Mouse (Mus musculus) kidney, adult 2 months (tissue): Measurements from ENCODE around the gene Xpo4. TPM values are rescaled to one million over a fixed set of nuclear protein-coding genes. Genes with fewer than 3 reads are reported as not detected.

Source experiments
- DNase-seq: peaks from one replicate; pipeline ENCODE4 v3.0.0; 2021
- H3K27ac ChIP-seq: fragments of 200-500 bp; 2 replicates; pipeline ENCODE4 v1.5.1; 2012; ENCODE audit warnings: low read depth, low read length, control low read depth, inconsistent platforms; ENCODE audit not compliant: insufficient read depth
- H3K27me3 ChIP-seq: fragments of 200-500 bp; replicated peaks from 2 replicates; pipeline ENCODE4 v1.6.1; 2012; ENCODE audit warnings: mild to moderate bottlenecking, moderate library complexity, low read length, inconsistent platforms; ENCODE audit not compliant: control insufficient read depth, insufficient read depth
- H3K36me3 ChIP-seq: fragments of 200-500 bp; 2 replicates; pipeline ENCODE4 v1.6.1; 2012; ENCODE audit warnings: mild to moderate bottlenecking, moderate library complexity, low read length, inconsistent platforms; ENCODE audit not compliant: control insufficient read depth, insufficient read depth
- H3K4me1 ChIP-seq: fragments of 200-500 bp; 2 replicates; pipeline ENCODE4 v1.6.1; 2011; ENCODE audit warnings: low read length; ENCODE audit not compliant: control insufficient read depth, insufficient read depth
- H3K4me3 ChIP-seq: fragments of 200-500 bp; 2 replicates; pipeline ENCODE4 v1.5.1; 2011; ENCODE audit warnings: mild to moderate bottlenecking, low read depth, low read length, control low read depth; ENCODE audit not compliant: insufficient read depth
- CTCF ChIP-seq: fragments of 200-500 bp; conservative IDR thresholded peaks from 2 replicates; pipeline ENCODE4 v1.5.1; 2011; ENCODE audit warnings: low read depth, mild to moderate bottlenecking, control low read depth, low read length, moderate library complexity, mixed read lengths; ENCODE audit not compliant: insufficient read depth, insufficient read length
- POLR2A ChIP-seq: fragments of 200-500 bp; IDR thresholded peaks from one replicate; pipeline ENCODE4 v1.6.1; 2011; ENCODE audit warnings: low read depth, low read length, control low read depth
- WGBS: fragments of 180-500 bp; shearing (Covaris S2); methylation state at CpG from one replicate; pipeline ENCODE4 v1.1.7; 2018; 5-methylcytosine and 5-hydroxymethylcytosine counted together
- polyA plus RNA-seq: library from polyadenylated mRNA; depleted of rRNA; stranded (reverse); fragments of >200 nt; gene quantifications from 2 replicates; pipeline ENCODE4 v1.2.3, GENCODE M21; 2012

Xpo4 gene
- polyA plus RNA-seq, 1 experiment = 3.4 TPM

GRCm38 (mm10) chr14:57684579-57684978 is 19.3 kb upstream of the Xpo4 start:
- Histone ChIP-seq H3K4me1 (no peaks in the 10 kb centered on the region), H3K36me3 (no peaks in the 10 kb centered on the region), H3K4me3 (no peak overlapping the region), H3K27me3 (no peaks in the 10 kb centered on the region), H3K27ac (no peak overlapping the region)
- TF ChIP-seq CTCF (peak; percentile 72), POLR2A (no peak)
- WGBS = 11% methylated on average over 1 of the region's 1 CpGs
- peak; percentile 74 for DNase-seq

GRCm38 (mm10) chr14:57682751-57683150 is 17.5 kb upstream of the Xpo4 start:
- H3K4me3 ChIP-seq = no peak overlapping the region
- H3K27ac ChIP-seq = no peak overlapping the region
- peak; percentile 58 for DNase-seq
- WGBS = 62% methylated on average over 4 of the region's 4 CpGs
- H3K4me1 ChIP-seq = no peaks in the 10 kb centered on the region
- TF ChIP-seq POLR2A (no peak), CTCF (no peak)
- H3K36me3 ChIP-seq = no peaks in the 10 kb centered on the region
- H3K27me3 ChIP-seq = no peaks in the 10 kb centered on the region

- peak; percentile 89 for DNase-seq
- H3K4me1 ChIP-seq = no peaks in the 10 kb centered on the region
- H3K4me3 ChIP-seq = no peak overlapping the region
- no peaks in the 10 kb centered on the region for H3K27me3 ChIP-seq
- H3K36me3 ChIP-seq = no peaks in the 10 kb centered on the region
- no peak overlapping the region for H3K27ac ChIP-seq
- WGBS = 36% methylated on average over 5 of the region's 5 CpGs
- peak; percentile 80 for TF ChIP-seq CTCF
- no peak for TF ChIP-seq POLR2A
These were observed 14.8 kb upstream of the Xpo4 start for GRCm38 (mm10) chr14:57679958-57680535.

- no peak for DNase-seq
- Histone ChIP-seq H3K36me3 (no peaks in the 10 kb centered on the region), H3K4me3 (no peak overlapping the region), H3K4me1 (no peaks in the 10 kb centered on the region), H3K27ac (no peak overlapping the region), H3K27me3 (no peaks in the 10 kb centered on the region)
- WGBS = 32% methylated on average over 1 of the region's 1 CpGs
- TF ChIP-seq POLR2A (no peak), CTCF (no peak)
These were observed 14.3 kb upstream of the Xpo4 start for GRCm38 (mm10) chr14:57679523-57679922.

GRCm38 (mm10) chr14:57675481-57675880 is 10.3 kb upstream of the Xpo4 start:
- Histone ChIP-seq H3K27ac (no peak overlapping the region), H3K27me3 (no peaks in the 10 kb centered on the region), H3K4me1 (no peaks in the 10 kb centered on the region), H3K4me3 (no peak overlapping the region), H3K36me3 (no peaks in the 10 kb centered on the region)
- DNase-seq = no peak
- 57% methylated on average over 2 of the region's 2 CpGs for WGBS
- TF ChIP-seq POLR2A (no peak), CTCF (no peak)

- 4% methylated on average over 10 of the region's 10 CpGs for WGBS
- H3K4me3 ChIP-seq = peak overlapping the region; percentile 95
- H3K36me3 ChIP-seq = no peaks in the 10 kb centered on the region
- peak overlapping the region; percentile 61 for H3K27ac ChIP-seq
- no peaks in the 10 kb centered on the region for H3K27me3 ChIP-seq
- H3K4me1 ChIP-seq = no peaks in the 10 kb centered on the region
- no peak for DNase-seq
- TF ChIP-seq POLR2A (no peak), CTCF (no peak)
These were observed 359 bp upstream of the Xpo4 start for GRCm38 (mm10) chr14:57665628-57665950.

- peak; percentile 47 for DNase-seq
- no peaks in the 10 kb centered on the region for H3K36me3 ChIP-seq
- peak overlapping the region; percentile 95 for H3K4me3 ChIP-seq
- under 1% methylated on average over 19 of the region's 19 CpGs for WGBS
- no peak for TF ChIP-seq POLR2A
- TF ChIP-seq CTCF = no peak
- no peaks in the 10 kb centered on the region for H3K27me3 ChIP-seq
- H3K27ac ChIP-seq = peak overlapping the region; percentile 7
- H3K4me1 ChIP-seq = no peaks in the 10 kb centered on the region
These were observed 864 bp downstream of the Xpo4 start for GRCm38 (mm10) chr14:57664311-57664821.

- WGBS = 18% methylated on average over 1 of the region's 1 CpGs
- H3K27ac ChIP-seq = no peak overlapping the region
- no peaks in the 10 kb centered on the region for H3K4me1 ChIP-seq
- DNase-seq = no peak
- no peaks in the 10 kb centered on the region for H3K36me3 ChIP-seq
- no peak overlapping the region for H3K4me3 ChIP-seq
- H3K27me3 ChIP-seq = no peaks in the 10 kb centered on the region
- TF ChIP-seq CTCF = no peak
- no peak for TF ChIP-seq POLR2A
These were observed 1.6 kb downstream of the Xpo4 start for GRCm38 (mm10) chr14:57663630-57664029.
